Mouse (Mus musculus): ENCODE results near the gene Tmprss9.

DNA sequence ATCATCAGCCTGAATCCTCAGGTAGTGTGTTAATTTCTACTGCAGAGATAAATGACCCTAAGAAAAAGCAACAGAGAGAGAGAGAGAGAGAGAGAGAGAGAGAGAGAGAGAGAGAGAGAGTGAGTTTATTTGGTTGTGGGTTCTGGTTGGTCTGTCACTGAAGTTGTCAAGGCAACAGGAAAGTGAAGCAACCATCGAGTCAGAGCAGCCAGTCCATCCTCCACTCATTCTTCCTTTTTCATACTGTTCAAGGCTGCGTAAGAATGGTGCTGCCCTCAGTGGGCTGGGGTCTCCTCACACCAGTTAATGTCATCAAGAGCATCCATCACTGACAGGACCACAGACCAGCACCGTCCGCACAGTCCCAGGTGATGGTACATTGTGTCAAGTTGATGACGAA, 72.6 kb downstream of the Tmprss9 start:
- TF ChIP-seq CTCF (conservative IDR thresholded peaks at IDR 0.05; ENCODE audit: low read length) (no peak), POU5F1 (IDR thresholded peaks at IDR 0.05; ENCODE audit: borderline replicate concordance, low read length) (no peak), NANOG (IDR thresholded peaks at IDR 0.05; ENCODE audit: borderline replicate concordance, low read length) (no peak)
